Mouse (Mus musculus) c-Kit-positive CD71-negative TER-119-negative erythroid progenitor cells, embryonic 14.5 days (primary cell): ENCODE data around the gene Nlgn1.
"Not testable (repeated sequence)": the region's sequence is repeated elsewhere in the genome, so short reads cannot be mapped to it uniquely, and the experiment has no call there.

Experiments
- DNase-seq: peaks from one replicate; pipeline ENCODE4 v3.0.0-alpha.2; 2013; ENCODE audit warnings: low read depth

Gene Nlgn1

GRCm38 (mm10) chr3:25645895-25646691 is 686.2 kb downstream of the Nlgn1 start:
- no peak for DNase-seq

GRCm38 (mm10) chr3:25629198-25629597 is 703.1 kb downstream of the Nlgn1 start:
- DNase-seq = no peak

GRCm38 (mm10) chr3:25606597-25606996 is 725.7 kb downstream of the Nlgn1 start:
- no peak for DNase-seq

GRCm38 (mm10) chr3:25597513-25597912 is 734.7 kb downstream of the Nlgn1 start:
- no peak for DNase-seq

- no peak for DNase-seq
Observed at GRCm38 (mm10) chr3:25575526-25575925, 756.7 kb downstream of the Nlgn1 start.

- no peak for DNase-seq
Observed at GRCm38 (mm10) chr3:25574840-25575239, 757.4 kb downstream of the Nlgn1 start.

GRCm38 (mm10) chr3:25558513-25558912 is 773.7 kb downstream of the Nlgn1 start:
- not testable (repeated sequence) for DNase-seq

GRCm38 (mm10) chr3:25549097-25549496 is 783.2 kb downstream of the Nlgn1 start:
- DNase-seq = not testable (repeated sequence)

- DNase-seq = not testable (repeated sequence)
Observed at GRCm38 (mm10) chr3:25524236-25524635, 808.0 kb downstream of the Nlgn1 start.

GRCm38 (mm10) chr3:25463051-25463450 is 869.2 kb downstream of the Nlgn1 start:
- no peak for DNase-seq

GRCm38 (mm10) chr3:25456250-25456860 is 875.9 kb downstream of the Nlgn1 start:
- no peak for DNase-seq

- no peak for DNase-seq
Observed at GRCm38 (mm10) chr3:25452314-25452713, 879.9 kb downstream of the Nlgn1 start.

GRCm38 (mm10) chr3:25450471-25450870 is 881.8 kb downstream of the Nlgn1 start:
- DNase-seq = no peak

- DNase-seq = no peak
Observed at GRCm38 (mm10) chr3:25449356-25449755, 882.9 kb downstream of the Nlgn1 start.

GRCm38 (mm10) chr3:25447181-25447580 is 885.1 kb downstream of the Nlgn1 start:
- DNase-seq = no peak

GRCm38 (mm10) chr3:25443657-25444056 is 888.6 kb downstream of the Nlgn1 start:
- DNase-seq = no peak

- DNase-seq = no peak
Observed at GRCm38 (mm10) chr3:25442617-25443016, 889.6 kb downstream of the Nlgn1 start.

- DNase-seq = no peak
Observed at GRCm38 (mm10) chr3:25426931-25427330, 905.3 kb downstream of the Nlgn1 start.

- no peak for DNase-seq
Observed at GRCm38 (mm10) chr3:25412003-25412402, 920.3 kb downstream of the Nlgn1 start.
